Mouse (Mus musculus): ENCODE measurements around the gene Aptx. TPM values are rescaled to one million over a fixed set of nuclear protein-coding genes. Genes with fewer than 3 reads are reported as not detected.

Gene Aptx
- polyA plus RNA-seq, 1 experiment from 2014 or later, result 32.1 TPM

- no peaks in the 10 kb centered on the region for H3K9me3 ChIP-seq
- H3K27ac ChIP-seq, result no peak overlapping the region
- H3K4me1 ChIP-seq, result no peaks in the 10 kb centered on the region
- H3K36me3 ChIP-seq, result no peaks in the 10 kb centered on the region
- no peaks in the 10 kb centered on the region for H3K27me3 ChIP-seq
- H3K9ac ChIP-seq, result no peak overlapping the region
- 90% methylated on average over 2 of the region's 2 CpGs for WGBS
- no peak overlapping the region for H3K4me3 ChIP-seq
- ATAC-seq (ENCODE audit: insufficient number of reproducible peaks, low FRiP score, low TSS enrichment, low read depth), result no peak
- no peak overlapping the region for H3K4me2 ChIP-seq
These were observed 51.9 kb downstream of the Aptx start for GRCm38 (mm10) chr4:40651055-40651454.

- Histone ChIP-seq H3K27ac (no peak overlapping the region), H3K4me3 (no peak overlapping the region), H3K9ac (no peak overlapping the region), H3K4me2 (no peak overlapping the region), H3K9me3 (no peaks in the 10 kb centered on the region), H3K36me3 (no peaks in the 10 kb centered on the region), H3K27me3 (no peaks in the 10 kb centered on the region), H3K4me1 (no peaks in the 10 kb centered on the region)
- ATAC-seq (ENCODE audit: insufficient number of reproducible peaks, low FRiP score, low TSS enrichment, low read depth), result no peak
- WGBS, result 73% methylated on average over 5 of the region's 5 CpGs
These were observed 53.9 kb downstream of the Aptx start for GRCm38 (mm10) chr4:40649111-40649510.

GRCm38 (mm10) chr4:40643567-40643966 lies 59.4 kb downstream of the Aptx start:
- WGBS, result 52% methylated on average over 5 of the region's 5 CpGs
- no peaks in the 10 kb centered on the region for H3K27me3 ChIP-seq
- H3K4me1 ChIP-seq, result no peaks in the 10 kb centered on the region
- no peak overlapping the region for H3K4me2 ChIP-seq
- no peaks in the 10 kb centered on the region for H3K9me3 ChIP-seq
- no peak for ATAC-seq (ENCODE audit: insufficient number of reproducible peaks, low FRiP score, low TSS enrichment, low read depth)
- H3K9ac ChIP-seq, result no peak overlapping the region
- no peaks in the 10 kb centered on the region for H3K36me3 ChIP-seq
- no peak overlapping the region for H3K4me3 ChIP-seq
- no peak overlapping the region for H3K27ac ChIP-seq

DNA sequence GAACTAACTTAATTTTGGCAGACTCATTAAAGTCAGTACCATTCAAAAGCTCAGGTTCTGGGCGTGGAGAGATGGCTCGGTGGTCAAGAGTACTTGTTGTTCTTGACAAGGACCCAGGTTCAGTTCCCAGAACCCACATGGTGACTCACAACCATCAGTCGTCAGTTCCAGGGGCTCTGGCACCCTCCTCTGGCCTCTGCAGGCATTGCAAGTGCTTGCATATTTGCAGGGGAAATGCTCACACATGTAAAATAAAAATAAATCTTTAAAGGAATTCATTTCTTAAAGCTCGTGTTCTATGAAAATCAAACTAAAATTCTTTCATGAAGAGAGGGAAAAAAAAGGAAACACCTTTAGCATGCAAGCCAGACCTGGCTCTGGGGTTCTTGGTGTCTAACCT lies 62.0 kb downstream of the Aptx start:
- no peak for ATAC-seq (ENCODE audit: insufficient number of reproducible peaks, low FRiP score, low TSS enrichment, low read depth)
- H3K27me3 ChIP-seq, result no peaks in the 10 kb centered on the region
- H3K4me1 ChIP-seq, result no peaks in the 10 kb centered on the region
- H3K4me2 ChIP-seq, result no peak overlapping the region
- H3K4me3 ChIP-seq, result no peak overlapping the region
- H3K9ac ChIP-seq, result no peak overlapping the region
- H3K36me3 ChIP-seq, result no peaks in the 10 kb centered on the region
- 89% methylated on average over 4 of the region's 4 CpGs for WGBS
- no peak overlapping the region for H3K27ac ChIP-seq
- no peaks in the 10 kb centered on the region for H3K9me3 ChIP-seq

MicroRNAs encoded within 50 kb of the gene (microRNA counts, 519-probe panel; counts per million panel counts)
- 1,038 counts per million, percentile 5 among the panel's probes with 10 or more counts for microRNA mmu-miR-207

Small RNA genes within 50 kb of the gene (microRNA-seq; reads per million reads assigned to microRNA genes)
- not detected for gene Mir207

Other genes starting within 250 kb of the Aptx start
- gene Tmem215, start 231.0 kb downstream of the Aptx start, polyA plus RNA-seq (2015; fragmentation: Nextera tagmentation; extraction: Ambion mirVana), result 0.31 and 0.52 TPM in 2 replicates
- gene Dnaja1, start 19.0 kb upstream of the Aptx start, polyA plus RNA-seq (2015; fragmentation: Nextera tagmentation; extraction: Ambion mirVana), result 375 and 380 TPM in 2 replicates
- gene Smu1, start 54.7 kb upstream of the Aptx start, polyA plus RNA-seq (2015; fragmentation: Nextera tagmentation; extraction: Ambion mirVana), result 134 and 138 TPM in 2 replicates
- 50.3 and 58.1 TPM in 2 replicates for gene B4galt1, start 150.8 kb upstream of the Aptx start, polyA plus RNA-seq (2015; fragmentation: Nextera tagmentation; extraction: Ambion mirVana)
- gene Spink4, start 216.9 kb upstream of the Aptx start, polyA plus RNA-seq (2015; fragmentation: Nextera tagmentation; extraction: Ambion mirVana), result not detected in 2 replicates
- gene Bag1, start 245.1 kb upstream of the Aptx start, polyA plus RNA-seq (2015; fragmentation: Nextera tagmentation; extraction: Ambion mirVana), result 210 and 218 TPM in 2 replicates
- 116 and 119 TPM in 2 replicates for gene Chmp5, start 245.2 kb upstream of the Aptx start, polyA plus RNA-seq (2015; fragmentation: Nextera tagmentation; extraction: Ambion mirVana)

All from limb, embryonic 15.5 days (tissue).